Mouse (Mus musculus) MEL (cell line): ENCODE measurements at regions not wholly inside any gene's neighbourhood (a gene's known extent, or its start where the extent isn't known, plus 50 kb on each side); places are given as distances from the start of the nearest gene placed in this dataset.

Experiments
- DNase-seq: peaks from one replicate; pipeline ENCODE4 v3.0.0; 2011; ENCODE audit warnings: low read depth, low spot score
- H3K27ac ChIP-seq: 2 replicates; pipeline ENCODE4 v1.5.1; 2012; ENCODE audit warnings: low read depth, mild to moderate bottlenecking, control low read depth, low read length, moderate library complexity; ENCODE audit not compliant: control insufficient read depth
- H3K27me3 ChIP-seq, 2 experiments: fragments of 150-350 bp in 1 of 2; sonication (generic) in 1 of 2; 2 replicates each; pipeline ENCODE4 v1.6.1; 2012; ENCODE audit warnings: low read length in 2 of 2, mild to moderate bottlenecking in 2 of 2, improper control_type of control experiment in 1 of 2, moderate library complexity in 1 of 2; ENCODE audit not compliant: insufficient read depth in 2 of 2, control insufficient read depth in 1 of 2
- H3K36me3 ChIP-seq, 2 experiments: 2 replicates each; pipeline ENCODE4 v1.6.1; 2012 to 2014; ENCODE audit warnings: low read length in 2 of 2, improper control_type of control experiment in 1 of 2, inconsistent platforms in 1 of 2, mild to moderate bottlenecking in 1 of 2; ENCODE audit not compliant: insufficient read depth in 2 of 2, control insufficient read depth in 1 of 2
- H3K4me1 ChIP-seq, 2 experiments: fragments of 150-350 bp in 1 of 2; sonication (generic) in 1 of 2; 2 replicates each; pipeline ENCODE4 v1.6.1; 2012; ENCODE audit warnings: low read length in 2 of 2, improper control_type of control experiment in 1 of 2, mild to moderate bottlenecking in 1 of 2; ENCODE audit not compliant: insufficient read depth in 2 of 2, control insufficient read depth in 1 of 2
- H3K4me3 ChIP-seq, 2 experiments: fragments of 150-350 bp in 1 of 2; sonication (generic) in 1 of 2; 2 replicates each; pipeline ENCODE4 v1.5.1; 2012; ENCODE audit warnings: low read depth in 2 of 2, low read length in 2 of 2, mild to moderate bottlenecking in 2 of 2, moderate library complexity in 2 of 2, control low read depth in 1 of 2, improper control_type of control experiment in 1 of 2; ENCODE audit not compliant: control insufficient read depth in 1 of 2, insufficient read depth in 1 of 2
- H3K79me2 ChIP-seq: 2 replicates; pipeline ENCODE4 v1.6.1; 2012; ENCODE audit warnings: mild to moderate bottlenecking, low read length, moderate library complexity; ENCODE audit not compliant: control insufficient read depth, poor library complexity, insufficient read depth
- H3K9ac ChIP-seq: 2 replicates; pipeline ENCODE4 v1.6.1; 2012; ENCODE audit warnings: low read depth, mild to moderate bottlenecking, control low read depth, low read length, moderate library complexity; ENCODE audit not compliant: control insufficient read depth, poor library complexity, severe bottlenecking
- H3K9me3 ChIP-seq: fragments of 150-350 bp; sonication (generic); replicated peaks from 2 replicates; pipeline ENCODE4 v1.6.1; 2012; ENCODE audit warnings: mild to moderate bottlenecking, low read length, improper control_type of control experiment, moderate library complexity; ENCODE audit not compliant: insufficient read depth
- CHD1 ChIP-seq: IDR thresholded peaks from 2 replicates; pipeline ENCODE4 v1.6.1; 2012; ENCODE audit warnings: low read depth, mild to moderate bottlenecking, inconsistent platforms, low read length, improper control_type of control experiment
- CHD2 ChIP-seq: IDR thresholded peaks from 2 replicates; pipeline ENCODE4 v1.6.1; 2011; ENCODE audit warnings: low read length, improper control_type of control experiment
- ELF1 ChIP-seq: IDR thresholded peaks from 2 replicates; pipeline ENCODE4 v1.6.1; 2014; ENCODE audit warnings: low read depth, mild to moderate bottlenecking, inconsistent platforms, low read length, improper control_type of control experiment, moderate library complexity
- EP300 ChIP-seq, 2 experiments: IDR thresholded peaks; 2 replicates each; pipeline ENCODE4 v1.6.1; 2011; ENCODE audit warnings: improper control_type of control experiment in 2 of 2, low read length in 2 of 2, low read depth in 1 of 2, mild to moderate bottlenecking in 1 of 2
- KAT2A ChIP-seq: conservative IDR thresholded peaks from 2 replicates; pipeline ENCODE4 v1.6.1; 2012; ENCODE audit warnings: low read depth, low read length, improper control_type of control experiment, inconsistent platforms
- MAX ChIP-seq: IDR thresholded peaks from 2 replicates; pipeline ENCODE4 v1.6.1; 2011; ENCODE audit warnings: low read length, improper control_type of control experiment
- MEF2A ChIP-seq: IDR thresholded peaks from 2 replicates; pipeline ENCODE4 v1.6.1; 2014; ENCODE audit warnings: low read depth, mild to moderate bottlenecking, inconsistent platforms, low read length, improper control_type of control experiment; ENCODE audit not compliant: poor library complexity, insufficient replicate concordance, severe bottlenecking; ENCODE audit errors: extremely low read depth
- MYB ChIP-seq: IDR thresholded peaks from 2 replicates; pipeline ENCODE4 v1.6.1; 2011; ENCODE audit warnings: mild to moderate bottlenecking, low read depth, low read length, improper control_type of control experiment
- NRF1 ChIP-seq: IDR thresholded peaks from 2 replicates; pipeline ENCODE4 v1.6.1; 2014; ENCODE audit warnings: low read depth, mild to moderate bottlenecking, inconsistent platforms, low read length, improper control_type of control experiment, moderate library complexity; ENCODE audit not compliant: poor library complexity, insufficient read depth, severe bottlenecking
- POLR2A ChIP-seq, 2 experiments: IDR thresholded peaks; 2 replicates each; pipeline ENCODE4 v1.6.1; 2011 to 2012; ENCODE audit warnings: low read length in 2 of 2, mild to moderate bottlenecking in 2 of 2, control low read depth in 1 of 2, improper control_type of control experiment in 1 of 2, low read depth in 1 of 2, moderate library complexity in 1 of 2; ENCODE audit not compliant: control insufficient read depth in 1 of 2, insufficient read depth in 1 of 2, poor library complexity in 1 of 2
- POLR2AphosphoS5 ChIP-seq: IDR thresholded peaks from 2 replicates; pipeline ENCODE4 v1.6.1; 2012; ENCODE audit warnings: low read depth, borderline replicate concordance, mild to moderate bottlenecking, inconsistent platforms, low read length, moderate library complexity, mixed read lengths
- RAD21 ChIP-seq: IDR thresholded peaks from 2 replicates; pipeline ENCODE4 v1.6.1; 2011; ENCODE audit warnings: mild to moderate bottlenecking, low read depth, low read length, improper control_type of control experiment
- RCOR1 ChIP-seq: IDR thresholded peaks from 2 replicates; pipeline ENCODE4 v1.6.1; 2012; ENCODE audit warnings: low read depth, mild to moderate bottlenecking, inconsistent platforms, low read length, improper control_type of control experiment
- SIN3A ChIP-seq: IDR thresholded peaks from 2 replicates; pipeline ENCODE4 v1.6.1; 2012; ENCODE audit warnings: low read length, improper control_type of control experiment, inconsistent platforms
- TAL1 ChIP-seq: IDR thresholded peaks from 2 replicates; pipeline ENCODE4 v1.6.1; 2012; ENCODE audit warnings: mild to moderate bottlenecking, inconsistent platforms, low read length, moderate library complexity, mixed read lengths
- UBTF ChIP-seq: IDR thresholded peaks from 2 replicates; pipeline ENCODE4 v1.6.1; 2012; ENCODE audit warnings: low read depth, mild to moderate bottlenecking, inconsistent platforms, low read length, improper control_type of control experiment, moderate library complexity, borderline replicate concordance; ENCODE audit not compliant: insufficient read depth
- USF1 ChIP-seq: IDR thresholded peaks from 2 replicates; pipeline ENCODE4 v1.6.1; 2014; ENCODE audit warnings: low read depth, mild to moderate bottlenecking, inconsistent platforms, low read length, improper control_type of control experiment, moderate library complexity
- USF2 ChIP-seq, 2 experiments: IDR thresholded peaks; 2 replicates each; pipeline ENCODE4 v1.6.1; 2011 to 2012; ENCODE audit warnings: improper control_type of control experiment in 2 of 2, low read length in 2 of 2, borderline replicate concordance in 1 of 2, inconsistent platforms in 1 of 2, low read depth in 1 of 2, mild to moderate bottlenecking in 1 of 2; ENCODE audit not compliant: insufficient read depth in 1 of 2
- ZMIZ1 ChIP-seq: IDR thresholded peaks from 2 replicates; pipeline ENCODE4 v1.6.1; 2012; ENCODE audit warnings: low read depth, mild to moderate bottlenecking, inconsistent platforms, low read length, improper control_type of control experiment, moderate library complexity
- ZNF384 ChIP-seq: IDR thresholded peaks from 2 replicates; pipeline ENCODE4 v1.6.1; 2012; ENCODE audit warnings: low read depth, mild to moderate bottlenecking, inconsistent platforms, low read length, improper control_type of control experiment

- Histone ChIP-seq H3K79me2 (no peaks in the 10 kb centered on the region), H3K4me3 (no peak overlapping the region), H3K27ac (no peak overlapping the region), H3K36me3 (no peaks in the 10 kb centered on the region)
- DNase-seq: no peak
- TF ChIP-seq MEF2A (no peak), ZNF384 (no peak), ELF1 (no peak), USF2 (IDR thresholded peaks at IDR 0.05; ENCODE audit: borderline replicate concordance in 1 of 2, insufficient read depth in 1 of 2, low read depth in 1 of 2, low read length in 2 of 2) (no peak), RAD21 (no peak), CHD1 (no peak), SIN3A (no peak), UBTF (no peak), MAX (no peak), CHD2 (no peak), POLR2A (IDR thresholded peaks at IDR 0.05; ENCODE audit: control insufficient read depth in 1 of 2, insufficient read depth in 1 of 2, low read depth in 1 of 2, low read length in 2 of 2, poor library complexity in 1 of 2) (no peak), TAL1 (no peak), KAT2A (no peak), NRF1 (no peak), MYB (no peak), ZMIZ1 (no peak), EP300 (IDR thresholded peaks at IDR 0.05; ENCODE audit: low read depth in 1 of 2, low read length in 2 of 2) (no peak), POLR2AphosphoS5 (no peak), USF1 (no peak), RCOR1 (no peak)
- TF ChIP-seq, all 39 proteins: peak for 0
- Histone ChIP-seq H3K9me3 (no peaks in the 10 kb centered on the region), H3K9ac (no peak overlapping the region), H3K4me1 (no peaks in the 10 kb centered on the region), H3K27me3 (no peaks in the 10 kb centered on the region)
These were observed 129.4 kb upstream of the Ccng1 start for GRCm38 (mm10) chr11:40884509-40884908.

GRCm38 (mm10) chr11:40879589-40879988 lies 124.5 kb upstream of the Ccng1 start:
- DNase-seq: no peak
- Histone ChIP-seq H3K4me3 (no peak overlapping the region), H3K9me3 (no peaks in the 10 kb centered on the region), H3K27me3 (no peaks in the 10 kb centered on the region), H3K9ac (no peak overlapping the region), H3K36me3 (no peaks in the 10 kb centered on the region), H3K27ac (no peak overlapping the region), H3K79me2 (no peaks in the 10 kb centered on the region), H3K4me1 (no peaks in the 10 kb centered on the region)
- TF ChIP-seq POLR2A (IDR thresholded peaks at IDR 0.05; ENCODE audit: control insufficient read depth in 1 of 2, insufficient read depth in 1 of 2, low read depth in 1 of 2, low read length in 2 of 2, poor library complexity in 1 of 2) (no peak), NRF1 (no peak), EP300 (IDR thresholded peaks at IDR 0.05; ENCODE audit: low read depth in 1 of 2, low read length in 2 of 2) (no peak), CHD2 (no peak)
